Mouse (Mus musculus): ENCODE measurements at regions not wholly inside any gene's neighbourhood (a gene's known extent, or its start where the extent isn't known, plus 50 kb on each side); places are given as distances from the start of the nearest gene placed in this dataset.

DNA sequence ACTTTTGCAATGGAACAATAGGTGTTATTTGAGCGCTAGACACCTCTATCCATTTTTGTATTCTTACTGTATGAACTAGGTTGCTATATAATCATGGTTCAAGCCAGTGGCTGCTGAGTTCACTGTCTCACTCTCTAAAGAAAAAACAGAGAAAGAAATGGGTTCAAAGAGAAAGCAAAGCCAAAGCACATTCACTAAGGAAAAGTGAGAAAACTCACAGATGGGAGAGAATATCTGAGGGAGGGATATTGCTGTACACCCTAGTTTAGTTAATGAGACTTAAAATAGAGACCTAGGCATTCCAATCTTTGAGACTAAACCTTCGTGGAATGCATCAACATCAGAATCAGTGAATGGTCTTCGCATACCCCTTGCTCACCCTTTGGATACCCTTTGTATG is 371.0 kb downstream of the Fam198b start:
- Histone ChIP-seq H3K4me1 (ENCODE audit: insufficient read depth) (no peaks in the 10 kb centered on the region), H3K36me3 (ENCODE audit: insufficient read depth) (no peaks in the 10 kb centered on the region), H3K9me3 (ENCODE audit: low read depth, low read length) (no peaks in the 10 kb centered on the region), H3K27me3 (ENCODE audit: insufficient read depth, low read length) (no peaks in the 10 kb centered on the region), H3K4me3 (ENCODE audit: low read depth, low read length) (no peak overlapping the region), H3K9ac (no peak overlapping the region), H3K4me2 (no peak overlapping the region), H3K27ac (ENCODE audit: low read depth) (no peak overlapping the region)
- DNase-seq (no peak), ATAC-seq (ENCODE audit: insufficient read depth) (no peak)
- 77% methylated on average over 3 of the region's 3 CpGs for WGBS
- TF ChIP-seq CTCF (IDR thresholded peaks at IDR 0.05; ENCODE audit: low read depth): no peak

DNA sequence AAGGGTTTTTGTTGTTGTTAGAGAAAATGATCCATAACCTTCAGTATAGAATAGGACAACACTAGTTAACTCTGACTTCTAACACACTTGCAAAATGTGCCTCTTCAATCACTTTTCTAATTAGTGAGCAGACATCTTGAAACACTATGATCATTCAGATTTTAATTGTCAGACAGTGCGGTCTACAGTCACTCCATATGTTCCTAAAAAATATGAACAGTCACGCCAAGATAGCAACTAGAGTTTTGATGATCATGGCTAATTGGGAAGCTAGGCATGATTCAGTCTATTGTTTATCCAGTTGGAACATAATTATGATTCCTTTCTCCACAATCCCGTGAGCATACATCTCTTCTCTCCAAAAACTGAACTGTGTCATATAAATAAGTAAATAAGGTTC is 372.1 kb downstream of the Fam198b start:
- no peaks in the 10 kb centered on the region for H3K9me3 ChIP-seq (ENCODE audit: low read depth, low read length)
- DNase-seq (no peak), ATAC-seq (ENCODE audit: insufficient read depth) (no peak)
- no peaks in the 10 kb centered on the region for H3K36me3 ChIP-seq (ENCODE audit: insufficient read depth)
- no peak overlapping the region for H3K9ac ChIP-seq
- 80% methylated on average over 3 of the region's 3 CpGs for WGBS
- no peaks in the 10 kb centered on the region for H3K27me3 ChIP-seq (ENCODE audit: insufficient read depth, low read length)
- no peaks in the 10 kb centered on the region for H3K4me1 ChIP-seq (ENCODE audit: insufficient read depth)
- no peak for TF ChIP-seq CTCF (IDR thresholded peaks at IDR 0.05; ENCODE audit: low read depth)
- no peak overlapping the region for H3K4me2 ChIP-seq
- no peak overlapping the region for H3K27ac ChIP-seq (ENCODE audit: low read depth)
- H3K4me3 ChIP-seq (ENCODE audit: low read depth, low read length): no peak overlapping the region

DNA sequence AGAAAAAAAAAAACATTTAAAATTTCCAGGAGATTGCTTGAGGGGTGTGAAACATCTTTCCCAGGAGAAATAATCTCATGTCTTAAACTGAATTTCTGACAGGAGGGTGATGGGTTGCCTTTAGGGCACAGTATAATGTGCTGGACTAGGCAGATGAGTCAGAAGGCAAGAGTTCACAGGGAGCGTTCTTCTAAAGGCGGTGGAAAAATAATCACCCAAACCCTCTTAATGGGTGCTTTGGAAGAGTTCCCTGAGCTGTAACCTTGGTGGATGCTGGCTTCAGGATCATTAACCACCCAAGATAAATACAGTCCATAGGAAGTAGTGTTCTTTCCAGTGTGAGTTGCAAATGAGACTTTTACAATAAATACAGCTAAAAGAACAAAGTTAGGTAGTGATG is 378.8 kb downstream of the Fam198b start:
- 41% methylated on average over 2 of the region's 2 CpGs for WGBS
- DNase-seq: no peak
- Histone ChIP-seq H3K36me3 (ENCODE audit: insufficient read depth) (no peaks in the 10 kb centered on the region), H3K4me1 (ENCODE audit: insufficient read depth) (no peaks in the 10 kb centered on the region), H3K27ac (ENCODE audit: low read depth) (no peak overlapping the region), H3K9me3 (ENCODE audit: low read depth, low read length) (no peaks in the 10 kb centered on the region; the same call in 1 of the 2 replicates), H3K4me3 (ENCODE audit: low read depth, low read length) (no peak overlapping the region), H3K9ac (no peak overlapping the region), H3K27me3 (ENCODE audit: insufficient read depth, low read length) (no peaks in the 10 kb centered on the region), H3K4me2 (no peak overlapping the region)
- TF ChIP-seq CTCF (IDR thresholded peaks at IDR 0.05; ENCODE audit: low read depth): no peak
- no peak for ATAC-seq (ENCODE audit: insufficient read depth)

DNA sequence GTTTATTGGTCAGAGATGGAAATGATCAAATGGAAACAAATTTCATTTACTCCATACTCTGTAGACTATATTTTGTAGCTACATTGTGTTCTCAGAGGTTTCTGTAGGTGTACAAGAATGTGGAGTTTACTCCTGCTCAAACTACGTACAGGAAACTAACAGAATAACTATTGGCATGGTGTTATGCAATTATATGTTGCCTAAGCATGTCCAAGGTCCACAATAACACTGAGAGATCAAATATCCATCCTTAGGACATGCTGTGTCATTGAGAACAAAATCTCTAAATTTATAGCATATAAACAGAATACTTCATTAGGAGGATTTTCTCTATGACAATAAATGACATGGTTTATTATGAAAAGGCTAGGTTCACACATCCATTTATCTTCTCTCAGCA is 400.3 kb downstream of the Fam198b start:
- H3K9me3 ChIP-seq (ENCODE audit: low read depth, low read length): no peaks in the 10 kb centered on the region
- no peaks in the 10 kb centered on the region for H3K36me3 ChIP-seq (ENCODE audit: insufficient read depth)
- TF ChIP-seq CTCF (IDR thresholded peaks at IDR 0.05; ENCODE audit: low read depth): no peak
- H3K27ac ChIP-seq (ENCODE audit: low read depth): no peak overlapping the region
- H3K4me3 ChIP-seq (ENCODE audit: low read depth, low read length): no peak overlapping the region
- ATAC-seq (ENCODE audit: insufficient read depth): no peak
- DNase-seq: no peak
- no peaks in the 10 kb centered on the region for H3K4me1 ChIP-seq (ENCODE audit: insufficient read depth)
- H3K4me2 ChIP-seq: no peak overlapping the region
- H3K27me3 ChIP-seq (ENCODE audit: insufficient read depth, low read length): no peaks in the 10 kb centered on the region
- no peak overlapping the region for H3K9ac ChIP-seq
- 62% methylated on average over 1 of the region's 1 CpGs for WGBS

DNA sequence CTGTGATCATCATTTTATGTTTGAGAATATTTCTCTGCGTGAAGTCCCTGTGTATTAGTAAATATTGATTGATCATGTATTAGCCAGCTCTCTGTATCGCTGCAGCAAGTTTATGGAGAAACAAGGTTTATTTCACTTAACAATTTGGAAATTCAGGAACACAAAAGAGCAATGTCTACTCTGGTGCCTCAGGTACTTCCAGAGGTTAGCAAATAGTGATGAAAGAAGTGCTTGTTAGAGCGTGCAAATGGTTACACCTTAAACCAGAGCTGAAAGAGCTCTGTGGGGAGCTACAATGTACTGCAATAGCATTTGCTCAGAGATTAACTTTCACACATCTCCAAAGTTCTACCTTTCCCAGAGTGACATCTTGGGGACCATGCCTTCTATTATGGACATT is 400.9 kb downstream of the Fam198b start:
- ATAC-seq (ENCODE audit: insufficient read depth): no peak

DNA sequence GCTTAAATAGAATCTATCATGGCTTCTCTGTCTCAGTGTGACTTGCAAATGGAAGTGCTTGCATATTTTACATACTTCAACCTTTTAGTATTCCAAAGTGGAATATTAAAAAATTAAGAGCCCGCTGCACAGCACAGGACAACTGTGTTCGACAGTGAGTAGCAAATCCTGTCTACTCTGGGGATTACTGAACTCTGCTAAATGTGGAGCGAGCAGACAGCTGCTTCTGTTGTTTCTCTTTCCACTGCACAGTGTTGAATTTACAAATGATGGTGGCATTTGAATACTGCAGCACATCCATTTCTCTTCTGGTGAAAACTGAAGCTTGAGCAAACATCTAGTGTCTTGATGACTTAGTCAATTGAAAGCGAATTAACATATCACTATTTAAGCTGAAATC is 409.2 kb downstream of the Fam198b start:
- Histone ChIP-seq H3K36me3 (ENCODE audit: insufficient read depth) (no peaks in the 10 kb centered on the region), H3K4me2 (no peak overlapping the region), H3K9me3 (ENCODE audit: low read depth, low read length) (no peaks in the 10 kb centered on the region), H3K9ac (no peak overlapping the region), H3K4me3 (ENCODE audit: low read depth, low read length) (no peak overlapping the region), H3K27me3 (ENCODE audit: insufficient read depth, low read length) (no peaks in the 10 kb centered on the region), H3K27ac (ENCODE audit: low read depth) (no peak overlapping the region), H3K4me1 (ENCODE audit: insufficient read depth) (no peaks in the 10 kb centered on the region)
- 76% methylated on average over 4 of the region's 4 CpGs for WGBS
- DNase-seq (no peak), ATAC-seq (ENCODE audit: insufficient read depth) (no peak)
- no peak for TF ChIP-seq CTCF (IDR thresholded peaks at IDR 0.05; ENCODE audit: low read depth)

More for the DNA sequence above, 400.9 kb downstream of the Fam198b start:
- no peaks in the 10 kb centered on the region for H3K27me3 ChIP-seq (ENCODE audit: insufficient read depth, low read length)
- H3K9ac ChIP-seq: no peak overlapping the region
- H3K4me2 ChIP-seq: no peak overlapping the region
- H3K9me3 ChIP-seq (ENCODE audit: low read depth, low read length): no peaks in the 10 kb centered on the region
- no peak for TF ChIP-seq CTCF (IDR thresholded peaks at IDR 0.05; ENCODE audit: low read depth)
- DNase-seq: no peak
- no peak overlapping the region for H3K27ac ChIP-seq (ENCODE audit: low read depth)
- 64% methylated on average over 3 of the region's 3 CpGs for WGBS
- H3K4me1 ChIP-seq (ENCODE audit: insufficient read depth): no peaks in the 10 kb centered on the region
- H3K36me3 ChIP-seq (ENCODE audit: insufficient read depth): no peaks in the 10 kb centered on the region
- no peak overlapping the region for H3K4me3 ChIP-seq (ENCODE audit: low read depth, low read length)

DNA sequence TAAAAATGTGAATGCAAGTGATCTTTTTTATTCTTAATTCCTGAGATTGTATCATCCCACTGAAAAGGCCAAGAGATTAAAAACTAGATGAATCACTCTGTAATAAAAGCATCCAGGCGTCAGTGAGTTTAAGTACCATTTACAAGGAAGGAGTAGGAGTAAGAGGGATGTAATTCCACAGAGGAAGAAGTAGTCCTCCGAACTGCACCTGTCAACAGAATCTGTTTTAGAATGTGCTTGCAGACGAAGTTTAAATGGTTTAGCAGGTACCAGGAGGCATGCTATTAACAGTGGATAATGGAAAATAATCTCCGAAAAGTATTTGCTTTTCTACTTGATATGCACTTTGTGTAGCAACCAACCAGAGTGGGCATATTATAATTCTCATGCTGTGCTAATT is 423.3 kb downstream of the Fam198b start:
- Histone ChIP-seq H3K36me3 (ENCODE audit: insufficient read depth) (no peaks in the 10 kb centered on the region), H3K4me3 (ENCODE audit: low read depth, low read length) (no peak overlapping the region), H3K27ac (ENCODE audit: low read depth) (no peak overlapping the region), H3K4me2 (no peak overlapping the region), H3K27me3 (ENCODE audit: insufficient read depth, low read length) (no peaks in the 10 kb centered on the region), H3K4me1 (ENCODE audit: insufficient read depth) (no peaks in the 10 kb centered on the region), H3K9me3 (ENCODE audit: low read depth, low read length) (no peaks in the 10 kb centered on the region), H3K9ac (no peak overlapping the region)
- DNase-seq: no peak
- TF ChIP-seq CTCF (IDR thresholded peaks at IDR 0.05; ENCODE audit: low read depth): no peak
- 61% methylated on average over 4 of the region's 4 CpGs for WGBS
- no peak for ATAC-seq (ENCODE audit: insufficient read depth)

DNA sequence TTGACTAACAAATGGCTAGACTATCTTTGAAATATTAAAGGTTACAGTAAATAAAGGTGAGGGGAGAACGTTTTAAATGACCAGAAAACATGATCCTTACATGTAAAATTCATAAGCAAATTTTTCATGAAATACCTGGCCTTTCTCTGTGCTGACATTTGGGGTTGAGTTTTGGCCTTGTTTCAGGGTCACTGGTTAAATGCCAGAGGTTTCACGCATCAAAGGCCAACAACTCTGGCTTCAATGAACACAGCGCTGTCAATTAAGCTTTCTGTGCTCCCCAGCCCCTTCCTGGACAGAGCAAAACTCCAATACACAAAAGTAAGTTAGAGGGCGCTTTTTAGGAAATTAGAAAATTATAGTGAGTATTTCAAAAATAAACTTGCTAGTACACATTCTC is 425.6 kb downstream of the Fam198b start:
- Histone ChIP-seq H3K4me3 (ENCODE audit: low read depth, low read length) (no peak overlapping the region), H3K9ac (no peak overlapping the region), H3K27me3 (ENCODE audit: insufficient read depth, low read length) (no peaks in the 10 kb centered on the region), H3K9me3 (ENCODE audit: low read depth, low read length) (no peaks in the 10 kb centered on the region), H3K4me1 (ENCODE audit: insufficient read depth) (no peaks in the 10 kb centered on the region), H3K27ac (ENCODE audit: low read depth) (no peak overlapping the region), H3K36me3 (ENCODE audit: insufficient read depth) (no peaks in the 10 kb centered on the region), H3K4me2 (no peak overlapping the region)
- TF ChIP-seq CTCF (IDR thresholded peaks at IDR 0.05; ENCODE audit: low read depth): no peak
- ATAC-seq (ENCODE audit: insufficient read depth): no peak
- DNase-seq: no peak
- 78% methylated on average over 4 of the region's 4 CpGs for WGBS

Measured in lung, embryonic 14.5 days (tissue).